Mouse (Mus musculus): ENCODE measurements around the gene Rbm18.
"Not testable (repeated sequence)": the region's sequence is repeated elsewhere in the genome, so short reads cannot be mapped to it uniquely, and the experiment has no call there.

Gene Rbm18

GRCm38 (mm10) chr2:36136300-36136941, at the start of gene Rbm18, which contains the start of gene Mrrf:
Gene Rbm18, minus strand, starts transcription at chr2:36136773.
Gene Mrrf, plus strand, starts transcription at chr2:36136389.
- DNase-seq (ENCODE audit: low read depth in 1 of 2, low spot score in 2 of 2) = peak; percentile 76 to 92

- DNase-seq (ENCODE audit: low read depth in 1 of 2, low spot score in 2 of 2) = no peak
These were observed 48.3 kb upstream of the Rbm18 start for GRCm38 (mm10) chr2:36184876-36185275.

DNA sequence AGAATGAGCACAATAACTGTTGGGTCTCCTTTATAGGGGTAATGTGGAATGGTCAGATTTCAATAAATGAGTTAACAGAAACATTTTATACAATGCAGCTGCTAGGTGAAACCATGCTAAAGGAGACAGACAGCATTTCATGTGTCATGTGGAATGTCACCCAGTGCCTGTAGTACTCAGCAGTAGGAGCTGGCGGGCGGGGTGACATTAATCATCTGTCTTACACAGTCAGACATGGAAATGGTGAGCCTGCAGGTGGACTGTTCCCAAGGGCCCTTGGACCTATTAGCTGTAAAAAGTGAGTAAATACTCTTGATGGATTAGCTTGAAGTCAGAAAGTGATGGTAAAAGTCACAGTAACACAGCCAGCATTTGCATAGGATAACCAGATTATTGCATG, 47.6 kb upstream of the Rbm18 start:
- no peak for DNase-seq (ENCODE audit: low read depth in 1 of 2, low spot score in 2 of 2)

DNA sequence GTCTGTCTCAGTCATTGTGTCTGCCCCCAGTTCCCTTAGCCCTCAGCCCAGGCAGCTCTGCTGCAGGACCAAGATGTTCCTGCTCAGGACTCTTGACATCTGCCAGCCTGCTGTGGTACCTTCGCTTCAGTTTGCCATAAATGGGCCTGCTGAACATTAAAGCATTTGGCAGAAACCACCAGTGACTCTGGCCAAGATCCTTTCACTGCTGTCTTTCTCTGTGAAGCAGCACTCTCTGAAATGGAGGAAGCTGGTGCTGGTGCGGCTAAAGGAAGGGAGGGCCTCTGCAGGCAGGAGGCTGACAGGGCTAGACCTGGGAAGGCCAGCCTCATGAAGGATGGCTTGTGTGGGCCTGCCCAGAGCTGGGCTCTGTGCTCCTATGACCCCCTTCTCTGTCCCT, 46.7 kb upstream of the Rbm18 start:
- DNase-seq (ENCODE audit: low read depth in 1 of 2, low spot score in 2 of 2) = no peak

DNA sequence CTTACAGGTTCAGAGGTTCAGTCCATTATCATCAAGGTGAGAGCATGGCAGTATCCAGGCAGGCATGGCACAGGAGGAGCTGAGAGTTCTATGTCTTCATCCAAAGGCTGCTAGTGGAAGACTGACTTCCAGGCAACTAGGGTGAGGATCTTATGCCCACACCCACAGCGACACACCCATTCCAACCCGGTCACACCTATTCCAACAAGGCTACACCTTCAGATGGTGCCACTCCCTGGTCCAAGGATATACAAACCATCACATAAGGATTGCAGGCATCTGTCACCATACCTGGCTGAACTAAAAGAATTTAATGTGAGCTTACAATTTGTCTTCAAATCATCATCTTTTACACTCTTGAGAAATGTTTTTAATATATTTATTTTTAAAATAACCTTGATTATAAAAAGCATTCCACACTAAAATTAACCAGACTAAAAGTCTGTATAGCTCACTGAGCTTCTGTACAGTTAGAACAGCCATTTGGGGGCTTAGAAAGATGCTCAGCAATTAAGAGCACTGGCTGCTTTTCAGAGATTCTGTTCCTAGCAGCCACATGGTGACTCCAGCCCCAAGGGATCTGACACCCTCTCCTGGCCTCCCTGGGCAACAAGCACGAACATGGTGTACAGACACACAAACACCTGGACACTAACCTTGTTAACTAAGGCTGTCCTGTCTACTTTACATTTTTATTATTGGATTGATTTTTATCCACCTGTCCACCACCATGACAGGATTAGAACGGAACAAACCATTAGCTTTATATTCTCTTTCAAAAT, 45.2 kb upstream of the Rbm18 start:
- DNase-seq (ENCODE audit: low read depth in 1 of 2, low spot score in 2 of 2) = not testable (repeated sequence)

- no peak for DNase-seq (ENCODE audit: low read depth in 1 of 2, low spot score in 2 of 2)
These were observed 42.9 kb upstream of the Rbm18 start for GRCm38 (mm10) chr2:36179487-36179886.

GRCm38 (mm10) chr2:36172574-36172973, 36.0 kb upstream of the Rbm18 start:
- no peak for DNase-seq (ENCODE audit: low read depth in 1 of 2, low spot score in 2 of 2)

DNA sequence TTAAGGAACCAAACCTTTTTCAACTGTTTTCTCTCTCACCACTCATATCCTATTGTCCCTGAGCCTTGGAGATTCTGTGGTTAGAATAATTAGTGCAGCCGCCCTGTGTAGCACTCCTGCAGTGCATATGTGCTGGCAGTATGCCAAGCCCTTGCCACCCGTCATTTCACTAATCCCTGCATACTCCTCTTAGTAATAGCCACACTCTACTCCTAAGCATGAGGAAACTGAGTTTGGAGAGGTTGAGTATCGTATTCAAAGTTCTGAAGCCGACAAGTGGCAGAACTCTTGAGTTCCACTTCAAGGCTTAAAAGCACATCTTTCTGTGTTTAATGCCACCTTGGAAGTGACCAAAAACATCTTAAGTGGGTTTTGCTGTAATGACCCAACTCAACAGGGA, 35.6 kb upstream of the Rbm18 start:
- DNase-seq (ENCODE audit: low read depth in 1 of 2, low spot score in 2 of 2) = no peak

DNA sequence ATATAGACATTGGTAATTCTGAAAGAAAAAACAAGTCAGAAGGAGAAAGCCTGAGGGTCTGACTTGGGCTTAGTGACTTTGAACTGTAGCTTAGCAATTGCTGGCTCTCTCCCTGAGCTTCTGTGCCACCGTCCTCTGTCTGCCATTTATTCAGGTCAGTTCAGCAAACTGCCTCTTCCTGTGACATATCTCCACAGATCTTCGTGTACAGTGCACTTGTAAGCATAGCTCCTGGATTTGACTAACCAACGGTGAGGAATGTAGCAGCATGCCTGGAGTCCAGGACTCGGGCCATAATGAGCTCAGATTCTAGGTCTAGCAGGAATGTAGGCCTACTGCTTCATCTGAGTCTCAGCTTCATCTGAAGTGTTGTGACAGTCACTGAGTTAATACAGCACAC, 32.6 kb upstream of the Rbm18 start:
- no peak for DNase-seq (ENCODE audit: low read depth in 1 of 2, low spot score in 2 of 2)

DNA sequence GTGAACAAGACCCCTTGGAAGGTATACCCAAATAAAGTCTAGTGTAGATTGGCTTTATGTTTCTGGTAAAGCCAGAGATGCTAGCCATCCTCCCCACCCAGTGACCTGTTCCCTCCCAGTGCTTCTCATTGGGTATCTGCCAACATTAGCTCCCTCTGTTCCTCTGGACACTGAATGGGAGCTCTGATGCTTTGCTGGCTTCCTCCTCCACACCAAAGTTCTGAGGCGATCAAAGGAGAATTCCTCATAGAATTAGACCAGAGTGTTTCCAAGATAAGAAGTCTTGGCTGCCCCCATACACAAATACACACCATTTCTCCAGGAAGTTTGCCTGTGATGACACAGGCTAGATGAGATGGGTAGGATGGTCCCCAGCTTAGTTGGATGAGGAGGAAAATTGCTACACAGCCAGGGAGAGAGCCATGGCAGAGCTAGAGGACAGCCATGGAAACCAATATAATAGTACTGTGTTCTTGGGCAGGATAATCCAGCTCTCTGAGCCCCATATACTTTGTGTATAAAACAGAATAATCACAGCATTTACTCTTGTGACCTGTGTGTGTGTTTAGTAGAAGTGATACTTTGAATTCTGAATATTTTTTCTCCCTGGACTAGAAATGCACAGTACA, 31.5 kb upstream of the Rbm18 start:
- DNase-seq (ENCODE audit: low read depth in 1 of 2, low spot score in 2 of 2) = no peak

- DNase-seq (ENCODE audit: low read depth in 1 of 2, low spot score in 2 of 2) = no peak
These were observed 22.8 kb upstream of the Rbm18 start for GRCm38 (mm10) chr2:36159336-36159735.

GRCm38 (mm10) chr2:36157461-36157860, 20.9 kb upstream of the Rbm18 start:
- no peak for DNase-seq (ENCODE audit: low read depth in 1 of 2, low spot score in 2 of 2)

GRCm38 (mm10) chr2:36152401-36152800, 15.8 kb upstream of the Rbm18 start:
- DNase-seq (ENCODE audit: low read depth in 1 of 2, low spot score in 2 of 2) = not testable (repeated sequence)

- DNase-seq (ENCODE audit: low read depth in 1 of 2, low spot score in 2 of 2) = no peak
These were observed 12.3 kb upstream of the Rbm18 start for GRCm38 (mm10) chr2:36148876-36149365.

GRCm38 (mm10) chr2:36139096-36139495, 2.5 kb upstream of the Rbm18 start:
- no peak for DNase-seq (ENCODE audit: low read depth in 1 of 2, low spot score in 2 of 2)

DNA sequence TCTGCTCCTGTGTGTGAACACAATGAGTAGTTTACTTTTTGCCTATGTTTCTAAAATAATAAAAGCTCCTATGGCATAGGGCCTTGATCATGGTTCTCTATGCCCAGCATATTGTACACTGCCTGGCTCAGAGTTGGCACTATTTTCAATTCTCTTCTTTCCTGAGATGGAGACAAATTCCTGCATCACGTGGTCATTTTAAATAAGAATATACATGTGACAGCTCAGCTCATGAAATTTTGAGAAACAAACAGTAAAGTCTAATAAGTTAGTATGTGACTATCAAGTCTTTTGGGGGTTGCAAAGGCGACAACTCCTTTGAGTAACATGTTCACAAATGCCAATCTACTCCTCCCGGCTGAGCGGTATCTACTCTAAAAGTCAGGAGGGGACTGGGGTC, 686 bp downstream of the Rbm18 start:
- no peak for DNase-seq (ENCODE audit: low read depth in 1 of 2, low spot score in 2 of 2)

- DNase-seq (ENCODE audit: low read depth in 1 of 2, low spot score in 2 of 2) = no peak
These were observed 7.5 kb downstream of the Rbm18 start for GRCm38 (mm10) chr2:36129051-36129450.

DNA sequence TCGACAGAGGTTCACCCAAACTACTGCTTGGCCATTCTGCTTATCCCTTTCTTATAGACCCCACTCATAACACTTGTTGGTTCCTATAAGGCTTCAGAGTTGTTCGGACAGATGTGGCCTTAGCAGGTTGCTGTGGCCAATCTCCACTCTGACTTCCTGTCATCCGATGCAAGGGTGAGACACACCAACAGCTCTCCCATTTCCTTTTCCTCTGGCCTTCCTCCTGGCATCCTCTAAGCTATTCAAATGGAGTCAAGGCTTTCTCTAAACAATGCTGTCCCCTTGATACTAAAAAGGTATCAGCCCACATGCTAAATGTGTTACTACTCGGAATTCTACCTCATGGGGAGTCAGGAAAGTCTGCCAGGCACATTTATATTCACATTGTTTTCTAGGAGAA, 8.6 kb downstream of the Rbm18 start:
- no peak for DNase-seq (ENCODE audit: low read depth in 1 of 2, low spot score in 2 of 2)

DNA sequence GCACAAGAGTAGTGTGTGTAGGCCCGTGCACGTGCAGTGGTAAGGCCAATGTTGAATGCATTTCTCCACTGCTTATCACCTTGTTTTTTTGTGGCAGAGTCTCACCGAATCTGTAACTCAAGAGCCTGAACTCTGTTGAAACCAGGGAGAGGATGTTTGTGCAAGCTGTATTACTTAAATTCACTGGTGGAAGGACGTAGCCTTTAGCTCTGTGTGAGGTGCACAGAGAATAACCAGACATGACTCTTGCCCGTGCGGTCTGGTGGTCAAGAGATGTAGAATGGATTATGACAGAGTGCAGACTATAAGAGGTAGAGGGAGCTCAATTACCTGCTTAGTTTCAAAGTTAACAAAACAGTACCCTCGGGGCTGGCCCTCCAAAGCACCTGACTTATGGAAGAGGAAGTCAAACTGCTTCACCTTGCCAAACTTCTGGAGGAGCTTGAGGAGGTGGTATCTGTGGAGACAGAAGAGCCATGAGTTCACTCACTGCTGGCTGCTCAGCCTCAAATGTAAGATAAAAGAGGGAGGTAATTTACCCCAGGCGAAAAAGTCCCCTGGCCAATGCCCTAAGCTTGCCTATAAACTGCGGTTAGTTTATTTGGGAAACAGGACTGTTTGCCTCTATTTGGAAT, 9.7 kb downstream of the Rbm18 start:
- DNase-seq (ENCODE audit: low read depth in 1 of 2, low spot score in 2 of 2) = no peak

DNA sequence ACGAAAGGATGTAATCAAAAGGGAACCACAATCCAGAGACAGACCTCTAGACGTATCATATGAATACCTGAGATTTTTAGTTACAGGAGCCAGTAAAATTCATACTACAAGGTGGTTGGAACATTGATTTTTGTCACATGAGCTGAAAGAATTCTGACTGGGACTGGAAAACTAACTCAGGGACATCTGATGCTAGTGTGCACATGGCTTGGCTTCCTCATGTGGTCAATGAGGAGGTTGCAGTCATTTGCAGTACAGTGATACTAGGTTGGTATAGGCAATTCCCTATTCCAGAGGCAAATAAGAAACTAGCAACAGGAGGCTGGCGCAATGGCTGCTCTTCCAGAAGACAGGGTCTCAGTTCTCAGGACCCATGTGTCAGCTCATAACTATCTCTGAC, 23.9 kb downstream of the Rbm18 start:
- no peak for DNase-seq (ENCODE audit: low read depth in 1 of 2, low spot score in 2 of 2)

GRCm38 (mm10) chr2:36108615-36109014, 28.0 kb downstream of the Rbm18 start:
- no peak for DNase-seq (ENCODE audit: low read depth in 1 of 2, low spot score in 2 of 2)
